Mouse (Mus musculus): ENCODE results near the gene Med25. TPM values are rescaled to one million over a fixed set of nuclear protein-coding genes. Genes with fewer than 3 reads are reported as not detected.

The Med25 gene
- polyA plus RNA-seq, 1 experiment from 2014 or later: 79.4 TPM

GRCm38 (mm10) chr7:44835373-44836015, 57.0 kb downstream of the Med25 start:
- 100% methylated on average over 1 of the region's 1 CpGs for WGBS
- Histone ChIP-seq H3K27ac (ENCODE audit: low read length) (no peak overlapping the region), H3K4me3 (ENCODE audit: low read depth, low read length) (no peak overlapping the region), H3K9ac (replicated peaks; ENCODE audit: low read depth, low read length) (no peak overlapping the region), H3K9me3 (ENCODE audit: control insufficient read depth, low read depth, low read length) (no peaks in the 10 kb centered on the region), H3K27me3 (ENCODE audit: control insufficient read depth, insufficient read depth, low read length) (no peaks in the 10 kb centered on the region), H3K4me1 (ENCODE audit: control insufficient read depth, insufficient read depth, low read length) (peaks cover 10% of the 10 kb centered on the region; the same call in 1 of the 2 replicates), H3K36me3 (ENCODE audit: control insufficient read depth, insufficient read depth, low read length) (peaks cover 16% of the 10 kb centered on the region), H3K4me2 (replicated peaks; ENCODE audit: low read depth, low read length) (no peak overlapping the region)
- no peak for ATAC-seq (ENCODE audit: insufficient number of reproducible peaks, insufficient read depth, low FRiP score, low read depth)

- Histone ChIP-seq H3K9me3 (ENCODE audit: control insufficient read depth, low read depth, low read length) (no peaks in the 10 kb centered on the region), H3K27ac (ENCODE audit: low read length) (no peak overlapping the region), H3K4me2 (replicated peaks; ENCODE audit: low read depth, low read length) (no peak overlapping the region), H3K4me3 (ENCODE audit: low read depth, low read length) (no peak overlapping the region), H3K36me3 (ENCODE audit: control insufficient read depth, insufficient read depth, low read length) (peaks cover 41% of the 10 kb centered on the region), H3K4me1 (ENCODE audit: control insufficient read depth, insufficient read depth, low read length) (no peaks in the 10 kb centered on the region), H3K27me3 (ENCODE audit: control insufficient read depth, insufficient read depth, low read length) (no peaks in the 10 kb centered on the region), H3K9ac (replicated peaks; ENCODE audit: low read depth, low read length) (no peak overlapping the region)
- ATAC-seq (ENCODE audit: insufficient number of reproducible peaks, insufficient read depth, low FRiP score, low read depth): no peak
- 60% methylated on average over 4 of the region's 4 CpGs for WGBS
Measured at GRCm38 (mm10) chr7:44832763-44833162, 59.7 kb downstream of the Med25 start.

- 85% methylated on average over 5 of the region's 5 CpGs for WGBS
- no peak overlapping the region for H3K9ac ChIP-seq (replicated peaks; ENCODE audit: low read depth, low read length)
- no peak overlapping the region for H3K4me2 ChIP-seq (replicated peaks; ENCODE audit: low read depth, low read length)
- H3K4me1 ChIP-seq (ENCODE audit: control insufficient read depth, insufficient read depth, low read length): peaks cover 7% of the 10 kb centered on the region; the same call in 1 of the 2 replicates
- no peaks in the 10 kb centered on the region for H3K9me3 ChIP-seq (ENCODE audit: control insufficient read depth, low read depth, low read length)
- no peak overlapping the region for H3K27ac ChIP-seq (ENCODE audit: low read length)
- no peak for ATAC-seq (ENCODE audit: insufficient number of reproducible peaks, insufficient read depth, low FRiP score, low read depth)
- peaks cover 46% of the 10 kb centered on the region for H3K36me3 ChIP-seq (ENCODE audit: control insufficient read depth, insufficient read depth, low read length)
- no peak overlapping the region for H3K4me3 ChIP-seq (ENCODE audit: low read depth, low read length)
- H3K27me3 ChIP-seq (ENCODE audit: control insufficient read depth, insufficient read depth, low read length): no peaks in the 10 kb centered on the region
Measured at GRCm38 (mm10) chr7:44828706-44829105, 63.8 kb downstream of the Med25 start.

GRCm38 (mm10) chr7:44826771-44827170, 65.7 kb downstream of the Med25 start:
- H3K36me3 ChIP-seq (ENCODE audit: control insufficient read depth, insufficient read depth, low read length): peaks cover 43% of the 10 kb centered on the region
- no peak for ATAC-seq (ENCODE audit: insufficient number of reproducible peaks, insufficient read depth, low FRiP score, low read depth)
- no peak overlapping the region for H3K27ac ChIP-seq (ENCODE audit: low read length)
- WGBS: 83% methylated on average over 3 of the region's 3 CpGs
- no peaks in the 10 kb centered on the region for H3K9me3 ChIP-seq (ENCODE audit: control insufficient read depth, low read depth, low read length)
- peaks cover 9% of the 10 kb centered on the region; the same call in 1 of the 2 replicates for H3K4me1 ChIP-seq (ENCODE audit: control insufficient read depth, insufficient read depth, low read length)
- H3K4me2 ChIP-seq (replicated peaks; ENCODE audit: low read depth, low read length): no peak overlapping the region
- no peak overlapping the region for H3K4me3 ChIP-seq (ENCODE audit: low read depth, low read length)
- no peaks in the 10 kb centered on the region for H3K27me3 ChIP-seq (ENCODE audit: control insufficient read depth, insufficient read depth, low read length)
- H3K9ac ChIP-seq (replicated peaks; ENCODE audit: low read depth, low read length): no peak overlapping the region

MicroRNA genes within 50 kb of the gene (microRNA counts, 519-probe panel; counts per million panel counts)
- not detected for microRNA mmu-miR-707

Small RNA genes lying within 50 kb of the gene (microRNA-seq; reads per million reads assigned to microRNA genes)
- gene Mir707: not detected

Other genes with a start within 250 kb of the Med25 start
- 14.0 and 15.8 TPM in 2 replicates for gene Myh14, start 221.9 kb downstream of the Med25 start, polyA plus RNA-seq (2014; fragmentation: Nextera tagmentation; extraction: Ambion mirVana)
- not detected in 2 replicates for gene Izumo2, start 184.0 kb downstream of the Med25 start, polyA plus RNA-seq (2014; fragmentation: Nextera tagmentation; extraction: Ambion mirVana)
- 32.9 and 34.7 TPM in 2 replicates for gene Vrk3, start 144.3 kb downstream of the Med25 start, polyA plus RNA-seq (2014; fragmentation: Nextera tagmentation; extraction: Ambion mirVana)
- 1.9 and 3.0 TPM in 2 replicates for gene Zfp473, start 141.7 kb downstream of the Med25 start, polyA plus RNA-seq (2014; fragmentation: Nextera tagmentation; extraction: Ambion mirVana)
- 54.2 and 56.6 TPM in 2 replicates for gene Nup62, start 76.6 kb downstream of the Med25 start, polyA plus RNA-seq (2014; fragmentation: Nextera tagmentation; extraction: Ambion mirVana)
- 1.2 and 3.0 TPM in 2 replicates for gene Il4i1, start 76.3 kb downstream of the Med25 start, polyA plus RNA-seq (2014; fragmentation: Nextera tagmentation; extraction: Ambion mirVana)
- 3.1 and 4.4 TPM in 2 replicates for gene Atf5, start 76.1 kb downstream of the Med25 start, polyA plus RNA-seq (2014; fragmentation: Nextera tagmentation; extraction: Ambion mirVana)
- 43.6 and 54.9 TPM in 2 replicates for gene Akt1s1, start 43.7 kb downstream of the Med25 start, polyA plus RNA-seq (2014; fragmentation: Nextera tagmentation; extraction: Ambion mirVana)
- 64.6 and 71.8 TPM in 2 replicates for gene Tbc1d17, start 43.6 kb downstream of the Med25 start, polyA plus RNA-seq (2014; fragmentation: Nextera tagmentation; extraction: Ambion mirVana)
- 25.7 and 30.0 TPM in 2 replicates for gene Pnkp, start 35.6 kb downstream of the Med25 start, polyA plus RNA-seq (2014; fragmentation: Nextera tagmentation; extraction: Ambion mirVana)
- gene Ptov1, start 22.9 kb downstream of the Med25 start, polyA plus RNA-seq (2014; fragmentation: Nextera tagmentation; extraction: Ambion mirVana): 377 and 384 TPM in 2 replicates
- 25.8 and 26.4 TPM in 2 replicates for gene Fuz, start 3.4 kb upstream of the Med25 start, polyA plus RNA-seq (2014; fragmentation: Nextera tagmentation; extraction: Ambion mirVana)
- 67.3 and 72.1 TPM in 2 replicates for gene Ap2a1, start 36.8 kb upstream of the Med25 start, polyA plus RNA-seq (2014; fragmentation: Nextera tagmentation; extraction: Ambion mirVana)
- gene Tsks, start 50.5 kb upstream of the Med25 start, polyA plus RNA-seq (2014; fragmentation: Nextera tagmentation; extraction: Ambion mirVana): 0.17 TPM in 2 replicates
- 24.7 and 25.0 TPM in 2 replicates for gene Cpt1c, start 82.1 kb upstream of the Med25 start, polyA plus RNA-seq (2014; fragmentation: Nextera tagmentation; extraction: Ambion mirVana)
- 165 and 186 TPM in 2 replicates for gene Prmt1, start 93.9 kb upstream of the Med25 start, polyA plus RNA-seq (2014; fragmentation: Nextera tagmentation; extraction: Ambion mirVana)
- 89.2 and 96.0 TPM in 2 replicates for gene Irf3, start 104.9 kb upstream of the Med25 start, polyA plus RNA-seq (2014; fragmentation: Nextera tagmentation; extraction: Ambion mirVana)
- 60.6 and 62.9 TPM in 2 replicates for gene Bcl2l12, start 106.0 kb upstream of the Med25 start, polyA plus RNA-seq (2014; fragmentation: Nextera tagmentation; extraction: Ambion mirVana)
- gene Scaf1, start 123.7 kb upstream of the Med25 start, polyA plus RNA-seq (2014; fragmentation: Nextera tagmentation; extraction: Ambion mirVana): 48.9 and 49.8 TPM in 2 replicates
- 71.0 and 75.0 TPM in 2 replicates for gene Rras, start 125.2 kb upstream of the Med25 start, polyA plus RNA-seq (2014; fragmentation: Nextera tagmentation; extraction: Ambion mirVana)
- gene Prr12, start 160.2 kb upstream of the Med25 start, polyA plus RNA-seq (2014; fragmentation: Nextera tagmentation; extraction: Ambion mirVana): 13.7 and 17.8 TPM in 2 replicates
- gene Nosip, start 169.7 kb upstream of the Med25 start, polyA plus RNA-seq (2014; fragmentation: Nextera tagmentation; extraction: Ambion mirVana): 58.9 and 63.6 TPM in 2 replicates
- 20.7 and 20.9 TPM in 2 replicates for gene Prrg2, start 170.0 kb upstream of the Med25 start, polyA plus RNA-seq (2014; fragmentation: Nextera tagmentation; extraction: Ambion mirVana)
- 418 and 432 TPM in 2 replicates for gene Rcn3, start 199.5 kb upstream of the Med25 start, polyA plus RNA-seq (2014; fragmentation: Nextera tagmentation; extraction: Ambion mirVana)
- gene Fcgrt, start 211.1 kb upstream of the Med25 start, polyA plus RNA-seq (2014; fragmentation: Nextera tagmentation; extraction: Ambion mirVana): 78.6 and 79.9 TPM in 2 replicates
- 1,682 and 1,777 TPM in 2 replicates for gene Rps11, start 231.7 kb upstream of the Med25 start, polyA plus RNA-seq (2014; fragmentation: Nextera tagmentation; extraction: Ambion mirVana)
- gene Rpl13a, start 236.0 kb upstream of the Med25 start, polyA plus RNA-seq (2014; fragmentation: Nextera tagmentation; extraction: Ambion mirVana): 1,622 and 1,649 TPM in 2 replicates
- gene Gm45713, start 243.5 kb upstream of the Med25 start, polyA plus RNA-seq (2014; fragmentation: Nextera tagmentation; extraction: Ambion mirVana): 0.65 and 0.83 TPM in 2 replicates
- gene Flt3l, start 243.7 kb upstream of the Med25 start, polyA plus RNA-seq (2014; fragmentation: Nextera tagmentation; extraction: Ambion mirVana): 2.1 and 2.9 TPM in 2 replicates